ENCODE assay signal across 18 mouse cellular contexts in the genomic region with DNA sequence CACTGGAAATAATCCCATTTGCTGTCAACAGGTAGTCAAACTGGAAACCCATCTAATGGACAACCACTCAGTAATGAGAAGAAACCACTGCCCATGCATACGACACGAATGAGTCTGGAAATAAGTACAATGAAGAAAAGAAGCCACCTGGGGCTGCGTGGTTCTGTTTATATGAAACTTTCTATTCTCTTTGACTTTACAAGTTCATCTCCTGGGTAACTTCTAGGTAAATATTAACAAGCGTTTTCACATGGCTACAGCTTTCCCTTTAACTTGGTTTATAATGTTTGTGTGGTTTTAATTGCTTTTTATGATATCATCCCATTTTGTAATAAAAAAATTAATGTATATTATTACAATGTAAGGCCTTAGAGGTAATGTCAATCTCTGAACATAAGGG. TPM values are rescaled to one million over a fixed set of nuclear protein-coding genes. Genes with fewer than 3 reads are reported as not detected.
DNase-seq lines count a peak whose midpoint lies in the region; ATAC-seq lines count a peak whose summit lies in the region.
"Had no signal": no experiment of that assay in that cellular context is flagged by ENCODE, and none has a peak within 500 bp of the region (broad histone marks: within the 10 kb centered on the region; RNA-seq: fewer than 3 reads in every experiment).

No protein-coding gene starts in this region.

- WGBS in kidney, embryonic 16.5 days, result 71% methylated on average over 4 of the region's 4 CpGs
- WGBS in liver, embryonic 12.5 days (ENCODE audit: insufficient replicate concordance), result 84% methylated on average over 4 of the region's 4 CpGs
- WGBS in liver, embryonic 15.5 days (ENCODE audit: insufficient replicate concordance), result 82% methylated on average over 4 of the region's 4 CpGs

- 0 out of 2 replicates have a peak overlapping the region, but pooled peaks have one; percentile 44 for H3K27ac ChIP-seq in kidney, embryonic 16.5 days (ENCODE audit: low read length)
- H3K27ac ChIP-seq in liver, embryonic 12.5 days, result peak overlapping the region; percentile 99
- H3K27ac ChIP-seq in liver, embryonic 15.5 days (replicated peaks), result peak overlapping the region; percentile 99
- H3K27ac ChIP-seq: embryonic facial prominence, embryonic 12.5 days; forebrain, embryonic 15.5 days; heart, embryonic 13.5 days had no signal

- intact Hi-C loops in left cerebral cortex, postnatal 14 days (cut with DNase I), result no loop called here

- H3K4me2 ChIP-seq in kidney, embryonic 16.5 days (replicated peaks; ENCODE audit: low read depth, low read length), result no peak overlapping the region
- no peak overlapping the region for H3K4me2 ChIP-seq in liver, embryonic 12.5 days
- no peak overlapping the region for H3K4me2 ChIP-seq in liver, embryonic 15.5 days
- H3K4me2 ChIP-seq: embryonic facial prominence, embryonic 12.5 days; forebrain, embryonic 15.5 days; heart, embryonic 13.5 days had no signal

- no peaks in the 10 kb centered on the region for H3K9me3 ChIP-seq in kidney, embryonic 16.5 days (ENCODE audit: low read length)
- H3K9me3 ChIP-seq in liver, embryonic 12.5 days (replicated peaks), result no peaks in the 10 kb centered on the region
- H3K9me3 ChIP-seq in liver, embryonic 15.5 days (replicated peaks), result no peaks in the 10 kb centered on the region
- H3K9me3 ChIP-seq: embryonic facial prominence, embryonic 12.5 days; forebrain, embryonic 15.5 days; heart, embryonic 13.5 days had no signal

- ATAC-seq in kidney, embryonic 16.5 days (ENCODE audit: low FRiP score, low TSS enrichment), result no peak
- ATAC-seq in liver, embryonic 12.5 days, result no peak
- ATAC-seq in liver, embryonic 15.5 days (ENCODE audit: insufficient read depth), result no peak
- ATAC-seq: forebrain, embryonic 15.5 days had no signal

- no peak for DNase-seq in kidney, adult 11 months
- no peak for DNase-seq in urinary bladder, postnatal 25 days (ENCODE audit: low spot score)
- no peak for DNase-seq in embryo, embryonic 10 days (ENCODE audit: low spot score)
- no peak for DNase-seq in left cerebral cortex, postnatal 14 days (ENCODE audit: low spot score in 2 of 2)
- DNase-seq: adrenal gland, adult 2 months; adrenal gland, postnatal 36 days; cerebellum, adult 11 months; cerebellum, adult 8-10 months; cerebellum, postnatal 14 days; gastrocnemius, postnatal 36 days; heart, adult 11 months; heart, postnatal 36 days had no signal

- peaks cover 31% of the 10 kb centered on the region for H3K4me1 ChIP-seq in kidney, embryonic 16.5 days (ENCODE audit: insufficient read depth, low read length)
- H3K4me1 ChIP-seq in liver, embryonic 12.5 days, result peaks cover 95% of the 10 kb centered on the region
- H3K4me1 ChIP-seq in liver, embryonic 15.5 days (replicated peaks), result peaks cover 93% of the 10 kb centered on the region

- no peaks in the 10 kb centered on the region for H3K36me3 ChIP-seq in kidney, embryonic 16.5 days (ENCODE audit: insufficient read depth, low read length)
- no peaks in the 10 kb centered on the region for H3K36me3 ChIP-seq in liver, embryonic 12.5 days
- H3K36me3 ChIP-seq in liver, embryonic 15.5 days (replicated peaks), result no peaks in the 10 kb centered on the region
- H3K36me3 ChIP-seq: embryonic facial prominence, embryonic 12.5 days; forebrain, embryonic 15.5 days; heart, embryonic 13.5 days had no signal

- no peak overlapping the region for H3K4me3 ChIP-seq in kidney, embryonic 16.5 days (ENCODE audit: low read length)
- H3K4me3 ChIP-seq in liver, embryonic 12.5 days, result no peak overlapping the region
- no peak overlapping the region for H3K4me3 ChIP-seq in liver, embryonic 15.5 days (replicated peaks)
- H3K4me3 ChIP-seq: embryonic facial prominence, embryonic 12.5 days; forebrain, embryonic 15.5 days; heart, embryonic 13.5 days had no signal

- no peak overlapping the region for H3K9ac ChIP-seq in kidney, embryonic 16.5 days (replicated peaks; ENCODE audit: low read length)
- 0 out of 2 replicates have a peak overlapping the region, but pooled peaks have one; percentile 59 for H3K9ac ChIP-seq in liver, embryonic 12.5 days
- no peak overlapping the region for H3K9ac ChIP-seq in liver, embryonic 15.5 days
- H3K9ac ChIP-seq: embryonic facial prominence, embryonic 12.5 days; forebrain, embryonic 15.5 days; heart, embryonic 13.5 days had no signal

- no peaks in the 10 kb centered on the region for H3K27me3 ChIP-seq in kidney, embryonic 16.5 days (ENCODE audit: insufficient read depth, low read length)
- H3K27me3 ChIP-seq in liver, embryonic 12.5 days (replicated peaks), result no peaks in the 10 kb centered on the region
- no peaks in the 10 kb centered on the region for H3K27me3 ChIP-seq in liver, embryonic 15.5 days
- H3K27me3 ChIP-seq: embryonic facial prominence, embryonic 12.5 days; forebrain, embryonic 15.5 days; heart, embryonic 13.5 days had no signal

RNA-seq across cellular contexts. Expression of a gene that starts 47.8 kb away (rescaled TPM):
- polyA plus RNA-seq in kidney, embryonic 16.5 days (2015; fragmentation: Nextera tagmentation; extraction: Ambion mirVana), result 104 and 106 TPM in 2 replicates
- polyA plus RNA-seq in liver, embryonic 12.5 days (2016; fragmentation: Nextera tagmentation; extraction: Ambion mirVana), result 109 and 111 TPM in 2 replicates
- polyA plus RNA-seq in liver, embryonic 15.5 days (2015; fragmentation: Nextera tagmentation; extraction: Ambion mirVana), result 53.8 and 62.1 TPM in 2 replicates
- total RNA-seq in left cerebral cortex, postnatal 14 days (2021), result 10 to 100 TPM; 46.1 to 49.2 TPM

Comparison
In these comparisons a context has a peak if more than half of its experiments do, and no peak if none do; other contexts are left out.
1. H3K27ac ChIP-seq: peak in every context shown above with its lines; median percentile 99 in liver, embryonic 12.5 days; 99 in liver, embryonic 15.5 days; 44 in kidney, embryonic 16.5 days.